Mouse (Mus musculus) layer of hippocampus, adult 8-10 months (tissue): Measurements from ENCODE around the gene Olfr138. TPM values are rescaled to one million over a fixed set of nuclear protein-coding genes. Genes with fewer than 3 reads are reported as not detected.

Experiments
- DNase-seq, 2 experiments: peaks; one replicate each; pipeline ENCODE4 v3.0.0; 2022; ENCODE audit warnings: low spot score in 2 of 2
- total RNA-seq, 4 experiments: library from RNA; stranded (reverse); gene quantifications; 2 replicates each; pipeline ENCODE4 v1.2.4; 2022

The Olfr138 gene
- not detected for total RNA-seq

DNA sequence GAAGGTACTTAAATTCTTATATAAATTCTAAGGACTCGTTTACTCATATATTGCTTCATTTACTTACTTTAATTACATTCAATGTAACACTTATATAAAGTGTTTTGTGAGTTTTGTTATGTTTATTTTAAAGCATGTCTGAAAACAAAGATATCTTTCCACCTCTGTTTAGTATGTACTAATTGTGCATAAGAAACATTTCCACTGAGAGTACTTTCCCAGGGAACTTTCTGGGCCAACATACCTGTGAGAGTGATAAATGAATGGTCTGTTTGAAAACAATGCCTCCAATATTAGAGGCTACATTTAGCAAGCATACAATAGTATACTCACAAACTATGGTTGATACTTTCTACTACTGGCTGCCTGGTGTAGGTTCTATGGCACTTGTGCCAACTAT is at the start of gene Olfr138:
Olfr138 (plus strand) TSS at position 301 of the 400 bp plus-strand sequence.
- DNase-seq, result no peak

DNA sequence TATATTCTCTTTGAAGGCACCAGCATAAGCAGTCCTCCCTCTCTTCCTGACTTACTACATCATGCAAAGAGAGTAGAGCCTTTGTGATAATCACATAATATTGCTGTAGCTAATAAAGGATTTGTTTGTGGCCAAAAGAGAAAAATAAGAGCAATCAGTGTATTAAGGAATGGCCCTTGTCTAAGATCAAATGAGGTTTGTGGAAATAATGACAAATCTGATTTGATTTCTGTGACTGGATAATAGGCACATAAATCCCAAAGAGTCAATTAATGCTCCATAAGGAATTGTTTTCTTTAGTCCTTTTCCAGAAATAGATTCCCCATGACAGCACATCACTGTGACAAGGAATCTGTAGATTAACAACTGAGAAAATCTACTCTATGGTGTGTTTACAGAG is 46.6 kb downstream of the Olfr138 start, which contains the start of gene Olfr137:
Olfr137 (minus strand) TSS at position 101 of the 400 bp plus-strand sequence.
- no peak for DNase-seq

Other genes with a start within 250 kb of the Olfr138 start
- gene Olfr129, start 201.0 kb upstream of the Olfr138 start, total RNA-seq, result not detected
- gene Olfr130, start 197.1 kb upstream of the Olfr138 start, total RNA-seq, result not detected
- not detected for gene Olfr131, start 172.3 kb upstream of the Olfr138 start, total RNA-seq
- gene Olfr132, start 126.5 kb upstream of the Olfr138 start, total RNA-seq, result not detected
- not detected for gene Olfr133, start 115.8 kb upstream of the Olfr138 start, total RNA-seq
- gene Olfr134, start 89.6 kb upstream of the Olfr138 start, total RNA-seq, result not detected
- gene Olfr135, start 56.7 kb upstream of the Olfr138 start, total RNA-seq, result not detected
- not detected for gene Olfr137, start 46.5 kb downstream of the Olfr138 start, total RNA-seq
- gene Olfr136, start 68.8 kb downstream of the Olfr138 start, total RNA-seq, result not detected
- not detected for gene Esp36, start 159.2 kb downstream of the Olfr138 start, total RNA-seq